Mouse (Mus musculus) R1 (cell line): Measurements from ENCODE around the gene Gjd3.
A peak's percentile ranks its signal among the peaks of the same experiment; 100 is the strongest.

Source experiments
- DNase-seq: peaks from one replicate; pipeline ENCODE4 v3.0.0-alpha.2; 2018; ENCODE audit warnings: low read depth, low spot score

The Gjd3 gene

DNA sequence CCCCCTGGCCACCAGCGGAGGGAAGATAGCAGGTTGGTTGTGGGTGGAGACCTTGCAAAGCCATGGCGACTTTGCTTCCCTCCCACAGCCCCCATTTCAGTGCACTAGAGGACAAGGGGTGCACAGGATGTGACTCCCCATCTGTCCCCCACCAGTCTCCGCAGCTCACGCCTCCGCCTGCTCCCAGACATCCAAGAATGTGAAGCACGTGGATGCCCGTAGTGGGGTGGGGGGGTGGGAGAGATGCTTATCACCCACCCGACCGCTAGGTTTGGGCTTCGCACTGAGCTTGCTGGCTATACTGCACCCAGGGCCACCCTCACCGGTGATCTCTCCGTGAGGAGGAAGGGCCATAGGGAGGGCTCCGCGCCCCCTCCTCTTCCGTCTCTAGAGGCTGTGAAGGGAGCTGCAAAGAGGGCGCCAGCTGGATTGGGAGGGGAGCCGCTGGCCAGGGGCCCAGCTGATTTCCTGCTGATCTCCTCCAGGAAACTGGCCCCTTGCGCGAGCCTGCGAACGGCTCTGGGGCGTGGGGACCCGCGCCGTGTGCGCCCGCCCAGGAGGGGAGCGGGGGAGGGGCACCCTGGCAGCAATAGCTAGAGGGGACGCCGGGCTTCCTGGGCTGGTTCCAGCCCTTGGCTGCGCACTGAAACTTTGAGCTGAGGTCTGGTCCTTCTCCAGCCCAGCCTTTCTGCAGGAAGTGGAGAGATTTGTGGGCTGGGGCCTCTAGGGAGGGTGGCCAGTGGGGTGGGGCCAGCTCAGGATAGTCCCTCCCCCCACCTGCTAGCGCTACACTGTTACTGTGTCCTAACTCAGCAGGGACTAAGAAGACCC lies 19.4 kb downstream of the Gjd3 start:
- peak; percentile 91 for DNase-seq

DNA sequence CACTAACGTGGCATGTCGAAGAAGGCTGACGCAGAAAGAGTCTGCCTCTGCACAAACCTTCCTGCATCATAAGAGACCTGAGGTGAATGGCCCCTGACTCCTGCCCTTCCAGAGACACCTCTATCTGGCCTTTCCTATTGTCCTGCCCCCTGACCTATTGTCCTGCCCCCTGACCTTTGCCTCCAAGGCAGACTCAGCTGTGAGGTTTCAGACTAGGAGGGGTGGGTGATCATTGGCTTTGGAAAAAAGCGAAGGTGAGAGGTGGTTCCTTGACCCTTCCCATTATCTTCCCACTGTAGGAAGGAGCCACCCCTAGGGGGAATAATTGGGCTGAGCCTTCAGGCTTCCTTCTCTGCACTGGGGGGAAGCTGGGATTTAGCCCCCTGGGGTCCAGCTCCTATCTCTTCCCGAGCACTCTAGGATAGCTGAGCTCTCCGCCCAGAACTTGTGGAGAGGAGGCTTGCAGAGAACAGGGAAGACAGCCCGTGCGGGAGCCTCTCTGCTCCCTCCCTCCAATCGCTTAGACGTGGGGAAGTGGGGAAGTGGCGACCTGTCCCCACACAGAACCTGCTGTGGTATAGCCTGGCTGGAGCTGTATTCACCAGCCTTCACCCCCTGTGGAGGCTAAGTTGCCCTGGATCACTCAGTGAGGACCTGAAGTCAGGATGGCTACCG lies 20.3 kb downstream of the Gjd3 start:
- peak; percentile 63 for DNase-seq

DNA sequence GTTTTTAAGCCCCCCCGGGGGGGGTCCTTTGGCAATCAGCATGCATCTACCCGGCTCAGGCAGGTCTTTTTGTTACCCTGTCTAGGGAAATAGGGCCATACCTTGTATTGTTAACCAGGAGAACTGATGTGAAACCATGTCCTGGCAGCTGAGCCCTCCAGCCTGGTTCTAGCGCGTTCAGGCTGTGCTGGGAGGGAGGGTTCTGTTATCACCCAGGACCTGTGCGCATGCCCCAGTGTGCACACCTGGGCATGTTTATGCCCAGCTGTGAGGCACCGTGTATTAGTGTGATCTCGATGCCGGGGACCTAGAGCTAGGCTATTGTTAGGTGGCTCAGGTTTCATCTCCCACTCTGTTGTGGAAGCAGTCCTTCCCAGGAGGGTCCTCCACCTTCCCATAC lies 21.1 kb downstream of the Gjd3 start:
- DNase-seq: no peak

DNA sequence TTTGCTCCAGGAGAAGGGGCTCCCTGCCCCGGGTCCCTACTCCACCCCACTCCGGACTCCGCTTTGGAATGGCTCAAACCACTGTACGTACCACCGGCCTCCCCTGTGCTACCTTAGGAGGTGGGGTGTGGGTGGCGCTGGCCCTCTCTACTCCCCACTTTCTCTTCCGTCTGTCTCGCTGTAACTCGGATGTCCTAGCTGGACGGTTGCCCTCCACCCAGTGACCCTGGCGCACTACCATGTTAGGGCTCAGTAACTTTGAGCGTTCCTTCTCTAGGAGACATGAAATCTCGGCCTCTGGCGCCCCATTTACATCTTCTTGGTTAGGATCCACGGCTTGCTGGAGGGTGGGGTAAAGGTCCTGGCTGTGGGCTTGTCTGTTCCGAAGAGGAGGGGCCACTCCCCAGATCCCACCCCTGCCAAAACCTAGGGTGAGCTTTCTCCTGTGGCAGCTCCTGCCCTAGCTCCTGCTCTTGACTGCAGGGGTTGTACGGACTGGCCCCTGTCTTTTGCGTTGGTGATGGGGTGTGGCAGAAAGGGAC lies 21.7 kb downstream of the Gjd3 start:
- peak; percentile 63 for DNase-seq

DNA sequence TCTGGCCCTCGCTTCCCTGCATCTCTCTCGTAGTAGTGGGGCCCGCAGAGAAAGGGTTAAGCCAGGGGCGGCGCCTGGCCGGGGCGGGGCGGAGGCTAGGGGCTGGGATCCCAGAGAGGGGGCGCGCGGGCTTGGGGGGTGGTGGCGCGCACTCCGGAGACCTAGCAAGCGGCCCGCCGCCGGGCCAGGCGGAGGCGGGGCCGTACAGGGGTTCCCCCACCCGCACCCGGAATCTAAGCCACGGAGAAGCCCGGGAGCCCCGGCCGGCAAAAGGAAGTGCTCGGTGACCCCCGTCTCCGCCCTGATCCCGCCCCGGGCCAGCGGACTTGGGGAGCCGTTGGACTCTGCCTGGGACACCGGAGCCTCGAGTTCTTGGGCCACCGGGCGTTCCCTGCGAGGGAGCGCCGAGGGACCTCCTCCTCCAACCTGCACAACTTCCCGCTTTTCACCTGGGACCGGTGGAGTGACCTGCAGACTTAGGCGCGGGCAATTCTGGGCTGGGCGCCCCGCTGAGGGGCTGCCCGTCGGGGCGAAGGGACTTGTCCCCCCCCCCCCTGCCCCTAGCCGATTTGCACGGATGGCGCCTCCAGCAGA lies 22.4 kb downstream of the Gjd3 start:
- no peak for DNase-seq

DNA sequence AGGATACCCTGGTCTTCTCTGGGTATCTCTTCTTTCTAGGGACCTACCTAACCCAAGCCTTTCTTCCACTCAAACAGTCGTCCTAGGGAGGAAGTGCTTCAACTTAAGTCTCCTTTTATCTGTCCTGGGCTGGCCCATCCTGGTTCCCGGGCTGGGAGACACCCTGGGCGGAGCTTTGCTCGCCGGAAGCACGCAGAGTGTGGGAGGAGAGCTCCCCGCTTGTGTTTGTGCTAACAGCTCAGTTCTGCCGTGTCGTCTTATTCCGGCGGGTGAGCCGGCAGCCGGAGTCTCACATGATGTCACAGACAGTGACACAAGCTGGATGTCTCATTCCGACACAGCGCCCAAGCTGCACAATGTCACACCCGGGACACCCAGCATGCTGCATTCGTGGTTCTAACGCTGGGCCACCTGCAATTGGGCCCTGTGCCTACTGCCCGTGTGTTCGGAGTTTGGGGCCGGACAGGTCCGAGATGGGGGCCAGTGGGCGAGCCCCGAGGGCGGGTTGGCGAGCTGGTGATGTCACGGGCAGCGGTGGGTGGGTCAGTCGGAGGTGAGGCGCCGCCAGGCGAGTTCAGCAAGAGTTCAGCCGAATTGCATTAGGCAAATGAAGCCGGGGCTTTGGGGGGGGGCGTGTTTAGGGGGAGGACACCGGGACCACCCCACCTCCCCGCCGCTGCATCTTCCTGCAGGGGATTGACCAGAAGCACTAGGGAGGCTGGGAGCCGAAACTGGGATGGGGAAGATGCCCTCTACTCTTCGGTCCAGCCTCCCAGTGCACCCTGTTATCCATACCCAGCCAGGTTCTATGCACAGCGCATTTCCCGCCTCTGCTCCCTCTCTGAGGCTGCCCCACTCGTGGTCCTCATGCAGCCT lies 23.1 kb downstream of the Gjd3 start:
- peak; percentile 93 for DNase-seq

DNA sequence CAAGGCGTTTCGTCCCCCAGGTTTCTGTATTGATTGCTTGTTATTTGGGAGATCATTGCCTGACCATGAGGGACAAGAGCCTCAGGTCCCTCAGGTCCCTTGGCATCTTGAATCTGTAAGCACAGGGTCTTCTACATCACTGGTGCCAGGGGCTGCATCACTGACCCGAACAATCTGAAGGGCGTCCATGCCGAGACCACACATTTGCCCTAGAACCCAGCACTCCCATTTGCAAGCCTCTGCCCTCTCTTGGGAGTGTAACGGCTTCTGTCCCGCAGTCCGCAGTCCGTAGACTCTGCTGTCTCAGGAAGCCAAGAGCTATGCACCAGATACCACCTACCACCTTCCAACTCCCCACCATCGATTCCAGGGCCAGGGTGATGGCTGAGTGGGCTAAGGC lies 26.5 kb downstream of the Gjd3 start:
- DNase-seq: no peak

DNA sequence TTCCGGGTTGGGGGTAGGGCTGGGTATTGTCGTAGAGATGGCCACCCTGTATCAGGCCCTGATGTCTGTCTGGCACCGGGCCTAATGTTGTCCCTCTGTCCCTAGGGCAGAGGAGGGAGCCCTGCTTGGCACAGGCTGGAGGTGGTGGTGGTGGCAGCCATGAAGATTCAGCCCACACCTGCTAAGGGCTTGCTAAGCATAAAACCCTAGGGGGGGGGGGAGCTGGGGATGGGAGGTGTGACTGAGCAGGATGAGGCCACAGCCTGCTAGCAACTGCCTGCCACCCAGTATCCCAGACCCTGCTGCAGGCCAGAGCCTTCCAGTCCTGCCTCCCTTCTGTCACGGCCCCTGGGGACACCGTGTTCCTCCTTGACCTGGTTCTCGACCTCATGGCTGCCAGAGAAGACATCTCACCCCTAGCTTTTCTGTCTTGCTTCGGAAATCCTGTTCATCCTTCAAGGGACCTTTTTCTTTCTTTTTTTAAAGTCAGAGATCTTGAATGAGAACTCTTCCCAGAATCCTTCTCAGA lies 27.0 kb downstream of the Gjd3 start:
- no peak for DNase-seq

DNA sequence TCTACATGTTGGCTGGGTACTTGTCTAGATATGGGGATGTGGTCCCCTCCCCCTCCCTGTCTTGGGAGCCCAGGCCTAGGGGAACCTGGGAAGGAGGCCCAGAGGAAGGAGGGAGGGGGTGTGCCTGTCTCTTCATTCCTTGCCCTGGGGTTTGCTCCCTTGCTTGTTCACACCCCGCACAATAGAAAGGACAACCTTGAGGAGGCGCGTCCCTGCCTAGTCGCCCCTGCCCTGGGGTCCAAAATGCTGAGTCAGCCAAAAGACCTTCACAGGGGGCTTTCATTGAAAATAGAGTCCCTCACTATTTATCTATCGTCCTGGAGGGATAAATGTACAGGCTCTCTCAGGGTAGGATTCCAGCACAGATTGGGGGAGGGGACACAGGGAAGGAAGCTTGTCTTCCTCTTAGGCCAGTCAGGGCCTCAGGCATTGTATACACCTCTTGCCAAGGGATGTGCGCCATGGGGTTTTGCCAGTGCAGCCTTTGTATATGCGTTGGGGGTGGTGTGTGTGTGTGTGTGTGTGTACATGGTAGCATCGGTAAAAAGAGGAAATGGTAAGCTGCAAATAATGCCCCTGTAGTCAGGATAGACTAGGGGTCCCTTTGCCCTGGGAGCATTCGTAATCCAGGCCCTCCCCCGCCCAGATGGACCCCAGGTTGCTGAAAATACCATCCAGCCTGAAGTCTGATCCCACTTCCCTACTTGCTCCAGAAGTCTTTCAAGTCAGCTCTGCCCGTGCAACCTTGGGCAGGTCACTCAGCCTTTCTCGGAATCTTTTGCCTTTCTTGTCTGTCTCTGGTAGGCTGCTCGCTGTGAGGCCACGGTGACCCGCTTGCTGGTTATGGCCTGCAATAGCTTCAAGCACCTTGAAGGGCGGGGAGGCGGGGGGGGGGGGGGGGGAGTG lies 27.8 kb downstream of the Gjd3 start:
- DNase-seq: peak; percentile 95

DNA sequence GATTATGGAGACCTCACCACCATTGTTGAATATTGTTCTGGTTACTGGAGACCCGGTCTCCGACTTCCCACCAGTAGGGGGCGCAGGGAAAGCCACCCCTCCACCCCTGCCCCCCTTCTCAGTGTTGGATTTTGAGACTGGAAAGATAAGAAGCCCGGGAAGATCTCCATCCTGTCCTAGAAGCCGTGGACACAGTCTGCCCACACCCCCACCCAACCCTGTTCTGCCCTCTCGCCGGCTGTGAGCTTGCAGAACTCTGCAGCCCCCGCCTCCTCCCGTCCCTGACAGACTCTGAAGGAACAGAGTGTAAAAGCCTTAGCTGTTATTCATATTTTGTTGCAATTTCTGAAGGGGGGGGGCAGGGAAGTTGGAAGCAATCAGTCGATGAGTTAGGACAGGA lies 28.4 kb downstream of the Gjd3 start:
- peak; percentile 87 for DNase-seq

DNA sequence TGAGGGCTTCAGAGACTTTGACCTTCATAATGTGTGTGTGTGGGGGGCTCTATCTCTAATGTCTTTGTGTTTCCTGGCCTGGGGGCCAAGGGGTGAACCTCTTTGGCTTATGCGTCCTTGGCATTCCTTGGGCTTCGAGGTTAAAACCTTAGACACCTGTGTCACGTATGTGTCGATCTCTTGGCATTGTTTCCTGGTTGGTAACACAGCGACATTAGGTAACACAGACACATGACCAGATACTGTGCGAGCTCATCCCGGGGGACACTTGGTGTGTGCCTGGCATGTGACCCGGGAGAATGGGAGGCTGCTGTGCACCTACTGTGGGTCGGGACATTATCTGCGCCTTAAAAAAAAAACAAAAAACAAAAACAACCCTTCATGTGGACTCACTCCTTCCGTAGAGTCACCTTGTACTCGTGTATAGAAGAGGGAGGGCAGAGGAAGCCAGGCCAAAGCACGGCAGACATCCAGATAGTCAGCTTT lies 28.9 kb downstream of the Gjd3 start:
- no peak for DNase-seq

DNA sequence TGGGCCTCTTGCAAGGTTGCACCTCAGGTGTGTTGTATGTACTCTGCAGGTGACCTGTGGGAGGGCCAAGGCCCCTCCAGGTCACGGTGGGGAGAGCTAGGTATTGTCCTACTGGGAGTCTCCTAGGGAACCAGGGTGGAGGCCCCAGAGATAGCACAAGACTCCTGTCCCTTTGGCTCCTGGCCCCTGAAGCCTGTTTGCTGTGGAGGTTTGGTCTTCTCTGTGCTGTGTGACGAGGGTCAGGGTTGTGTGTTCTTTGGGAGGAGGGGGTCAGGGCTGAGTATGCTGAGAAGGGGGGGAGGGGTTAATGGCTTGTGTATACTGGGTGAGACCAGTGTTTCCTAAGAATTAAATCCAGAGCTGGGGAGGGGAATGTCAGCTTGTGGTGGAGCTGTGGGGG lies 29.5 kb downstream of the Gjd3 start:
- peak; percentile 51 for DNase-seq

DNA sequence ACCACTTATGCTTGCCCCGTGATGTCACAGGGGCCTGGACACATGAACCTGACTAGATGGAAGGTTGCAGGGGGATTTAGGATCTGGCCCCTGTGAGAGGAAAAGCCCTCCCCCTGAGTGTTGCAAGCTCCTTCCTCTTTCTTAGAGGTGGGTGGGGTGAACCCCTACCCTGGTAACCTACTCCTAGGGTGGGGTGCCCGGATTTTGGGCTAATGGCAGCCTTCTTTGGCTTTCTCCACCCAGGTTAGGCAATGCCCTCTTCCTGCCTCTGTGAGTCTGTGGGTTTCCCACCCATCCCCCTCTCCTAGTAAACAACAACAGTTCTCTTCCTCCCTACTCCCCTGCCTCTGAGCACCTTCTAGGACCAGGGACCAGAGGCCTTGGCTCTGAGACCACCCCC lies 30.1 kb downstream of the Gjd3 start:
- DNase-seq: peak; percentile 57

DNA sequence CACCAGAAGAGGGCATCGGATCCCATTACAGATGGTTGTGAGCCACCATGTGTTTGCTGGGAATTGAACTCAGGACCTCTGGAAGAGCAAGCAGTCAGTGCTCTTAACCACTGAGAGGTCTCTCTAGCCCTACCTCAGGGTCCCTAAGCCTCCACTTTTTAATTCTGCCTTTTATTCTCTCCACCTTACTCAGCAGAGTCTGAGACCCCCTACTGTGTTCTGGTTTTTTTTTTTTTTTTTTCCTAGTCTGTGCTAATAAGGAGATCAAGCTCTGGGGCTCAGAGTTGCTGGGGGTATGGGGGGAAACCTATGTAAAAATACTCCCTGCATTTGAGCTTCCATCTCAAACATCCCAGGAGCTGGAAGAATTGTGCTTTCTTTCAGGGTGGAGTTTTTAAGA lies 30.7 kb downstream of the Gjd3 start:
- DNase-seq: no peak

DNA sequence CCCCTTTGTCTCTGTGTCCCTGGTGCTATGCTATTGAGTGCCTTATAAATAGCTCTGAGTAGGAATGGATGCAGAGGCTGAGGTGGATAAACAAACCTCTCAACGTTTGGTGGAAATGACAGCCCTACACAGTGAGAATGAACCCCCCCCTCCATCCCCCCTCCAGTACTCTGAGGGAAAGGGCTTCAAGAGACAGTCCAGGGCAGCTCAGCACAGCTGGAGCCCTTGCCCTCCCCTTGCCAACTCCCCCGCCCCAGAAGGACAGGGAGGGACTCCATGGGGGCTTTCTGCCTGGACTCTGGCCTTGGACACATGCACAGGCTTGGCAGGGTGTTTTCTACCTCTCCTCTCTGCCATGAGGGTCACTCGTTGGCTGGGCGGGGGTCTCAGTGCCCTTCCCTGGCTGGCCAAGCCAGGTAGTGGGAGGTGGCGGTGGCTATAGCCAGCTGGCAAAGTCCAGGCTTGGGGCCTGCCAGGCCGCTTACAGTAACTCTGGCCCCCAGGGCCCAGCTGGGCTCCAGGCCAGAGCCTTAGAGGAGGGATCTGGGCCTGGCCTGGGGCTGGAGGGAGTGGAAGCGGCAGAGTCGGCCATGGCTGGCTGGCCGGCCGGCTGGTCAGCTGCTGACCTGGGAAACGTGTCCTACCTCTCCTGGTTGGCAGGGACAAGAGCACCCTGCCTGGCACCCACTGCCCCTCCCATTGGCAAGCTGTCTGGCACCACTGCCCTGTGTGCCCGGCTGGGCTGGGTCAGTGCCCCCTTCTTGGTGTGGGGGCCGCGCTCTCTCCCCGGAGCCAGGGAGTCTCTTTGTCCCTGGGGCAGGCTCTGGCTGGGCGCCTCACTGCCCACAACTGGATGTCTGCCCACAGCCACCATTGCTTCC lies 31.6 kb downstream of the Gjd3 start:
- no peak for DNase-seq

DNA sequence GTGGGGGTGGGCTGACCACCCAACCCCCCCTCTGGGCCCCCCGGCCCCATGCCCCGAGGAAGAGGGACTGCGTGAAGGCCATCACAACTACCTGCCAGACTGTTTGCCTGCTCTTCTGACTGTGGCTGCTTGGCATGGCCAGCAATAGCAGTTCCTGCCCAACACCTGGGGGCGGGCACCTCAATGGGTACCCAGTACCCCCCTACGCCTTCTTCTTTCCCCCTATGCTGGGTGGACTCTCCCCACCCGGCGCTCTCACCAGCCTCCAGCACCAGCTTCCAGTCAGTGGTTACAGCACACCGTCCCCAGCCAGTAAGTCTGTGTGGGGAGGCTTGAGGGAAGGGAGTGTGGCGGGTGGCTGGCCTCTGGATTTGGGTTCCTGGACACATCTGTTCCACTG lies 32.3 kb downstream of the Gjd3 start:
- no peak for DNase-seq

DNA sequence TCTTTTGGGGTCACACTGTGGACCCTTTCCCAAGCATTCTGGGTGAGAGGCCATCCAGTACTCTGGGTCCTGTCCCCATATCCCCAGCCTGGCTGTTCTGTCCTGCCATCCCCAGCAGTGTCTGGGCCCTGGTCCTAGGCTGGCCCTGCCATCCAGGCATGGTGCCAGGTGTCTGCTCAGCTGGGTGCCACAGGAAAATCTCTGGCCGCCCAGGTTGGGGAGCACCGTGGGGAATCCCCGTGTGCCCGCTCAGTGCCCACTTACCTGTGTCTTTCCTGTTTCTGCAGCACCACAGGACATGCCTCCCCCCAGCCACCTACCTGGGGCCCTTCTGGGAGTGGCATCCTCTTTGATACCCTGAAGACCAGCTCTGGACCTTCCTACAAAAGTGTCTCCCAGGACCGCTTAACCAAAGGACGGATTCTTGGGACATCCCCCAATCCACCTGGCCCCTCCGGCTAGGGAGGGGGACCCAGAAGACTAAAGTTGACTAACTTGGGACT lies 32.8 kb downstream of the Gjd3 start:
- DNase-seq: no peak

DNA sequence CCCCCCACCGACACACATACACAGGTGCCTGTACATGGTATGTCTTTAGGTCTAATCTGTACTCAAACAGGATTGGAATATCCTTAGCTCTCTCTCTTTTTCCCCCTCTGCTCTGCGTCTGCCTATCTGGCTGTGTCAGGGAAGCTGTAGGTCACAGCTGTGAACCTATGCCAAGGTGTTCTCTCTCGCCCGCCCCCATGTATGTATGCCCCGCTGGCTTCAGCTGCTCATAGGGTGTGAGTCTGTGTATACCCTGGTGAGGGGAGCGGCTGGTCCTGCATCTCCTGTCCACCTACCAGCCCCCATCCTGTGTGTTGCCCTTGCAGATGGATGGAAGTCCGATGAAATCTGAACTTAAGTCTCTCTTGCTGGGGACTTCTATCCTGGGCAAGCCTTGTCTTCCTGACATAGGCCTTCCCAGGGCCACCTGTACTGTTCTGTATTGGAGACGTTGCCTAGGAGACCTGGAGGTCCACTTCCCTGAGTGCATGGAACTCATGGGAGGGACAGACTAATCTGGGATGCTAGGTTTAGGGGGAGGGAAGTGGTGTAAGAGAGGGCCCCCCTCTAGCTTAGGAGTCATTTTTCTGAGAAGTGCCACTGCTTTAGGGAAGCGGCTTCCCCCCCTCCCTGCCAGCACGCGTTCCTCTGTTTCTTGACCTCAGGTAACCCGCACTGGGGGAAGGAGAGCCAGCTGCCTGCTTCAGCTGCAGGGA lies 33.4 kb downstream of the Gjd3 start:
- no peak for DNase-seq
